Mouse (Mus musculus): Measurements from ENCODE around the gene Zbtb8a.

GRCm38 (mm10) chr4:129353176-129353575, 24.7 kb downstream of the Zbtb8a start:
- TF ChIP-seq EP300 (IDR thresholded peaks at IDR 0.05; ENCODE audit: insufficient read depth, low read depth, low read length) (no peak), CTCF (IDR thresholded peaks at IDR 0.05; ENCODE audit: low read depth, low read length) (no peak)
